Mouse (Mus musculus) ZHBTc4 (cell line): ENCODE data around the gene Slc6a3.

Experiments used
- DNase-seq: peaks from one replicate; pipeline ENCODE4 v3.0.0-alpha.2; 2011; ENCODE audit warnings: low read depth, low spot score

The Slc6a3 gene

DNA sequence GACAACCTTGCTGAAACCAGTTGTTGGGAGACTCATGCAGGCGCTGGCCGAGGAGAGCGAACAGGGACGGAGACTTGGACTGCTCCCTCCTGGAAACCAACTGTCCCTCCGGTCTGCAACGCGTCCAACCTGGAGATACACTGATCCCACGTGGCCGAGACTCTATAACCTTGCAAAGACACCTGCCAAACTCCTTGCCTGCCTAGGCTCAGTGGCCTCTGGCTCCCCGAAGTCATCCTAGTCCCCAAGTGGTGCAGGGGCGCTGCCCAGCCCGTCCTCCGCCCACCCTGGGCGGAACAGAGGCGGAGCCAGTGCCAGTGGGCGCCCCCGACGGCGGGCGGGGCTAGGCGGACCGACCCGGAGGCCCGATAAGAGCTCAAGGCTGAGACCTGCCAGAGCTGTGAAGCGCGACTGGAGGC lies at the start of gene Slc6a3:
Gene Slc6a3, plus strand, starts transcription at position 345 of the 419 bp plus-strand sequence.
- peak; percentile 48 for DNase-seq

- DNase-seq, result peak; percentile 11
Observed at GRCm38 (mm10) chr13:73488105-73488504, 48.4 kb upstream of the Slc6a3 start.

GRCm38 (mm10) chr13:73488707-73489106 lies 47.8 kb upstream of the Slc6a3 start:
- DNase-seq, result peak; percentile 16

DNA sequence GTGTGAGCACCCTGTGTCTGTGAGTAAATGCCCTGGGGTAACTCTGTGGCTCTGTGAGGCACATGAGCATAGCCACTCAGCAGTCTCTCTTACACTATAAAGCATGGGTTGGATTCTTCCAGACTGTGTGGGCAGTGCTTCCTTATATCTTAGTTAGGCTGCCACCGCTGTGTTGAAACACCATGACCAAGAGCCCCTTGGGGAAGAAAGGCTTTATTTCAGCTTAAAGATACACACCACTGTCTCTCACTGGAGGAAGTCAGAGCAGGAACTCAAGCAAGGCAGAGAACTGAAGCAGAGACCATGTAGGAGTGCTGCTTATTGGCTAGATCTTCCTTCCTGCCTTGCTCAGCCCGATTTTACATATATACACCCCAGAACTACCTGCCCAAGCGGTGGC lies 46.6 kb upstream of the Slc6a3 start:
- DNase-seq, result no peak

- no peak for DNase-seq
Observed at GRCm38 (mm10) chr13:73490564-73491170, 45.9 kb upstream of the Slc6a3 start.

DNA sequence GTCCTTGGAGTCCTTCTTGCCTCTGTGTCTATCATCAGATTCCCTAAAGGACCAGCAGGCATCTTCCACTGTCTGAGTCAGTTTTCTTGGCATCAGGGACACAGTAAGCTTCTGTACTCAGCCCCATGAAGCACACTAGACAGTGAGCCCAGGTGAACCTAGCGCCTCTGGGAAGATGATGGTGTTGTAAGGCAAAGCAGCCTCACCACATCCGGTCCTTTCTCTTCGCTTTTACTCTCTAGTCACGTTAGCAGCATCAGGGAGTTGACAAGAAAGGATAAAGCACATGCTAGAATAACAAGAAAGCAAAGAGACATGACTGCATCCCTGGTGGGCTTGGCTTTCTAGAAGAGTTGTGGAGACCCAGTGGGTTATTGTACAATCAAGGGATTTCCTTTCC lies 43.4 kb upstream of the Slc6a3 start:
- DNase-seq, result no peak

- DNase-seq, result peak; percentile 59
Observed at GRCm38 (mm10) chr13:73494528-73494927, 42.0 kb upstream of the Slc6a3 start.

- DNase-seq, result no peak
Observed at GRCm38 (mm10) chr13:73496137-73496536, 40.4 kb upstream of the Slc6a3 start.

- no peak for DNase-seq
Observed at GRCm38 (mm10) chr13:73499893-73500604, 36.5 kb upstream of the Slc6a3 start.

DNA sequence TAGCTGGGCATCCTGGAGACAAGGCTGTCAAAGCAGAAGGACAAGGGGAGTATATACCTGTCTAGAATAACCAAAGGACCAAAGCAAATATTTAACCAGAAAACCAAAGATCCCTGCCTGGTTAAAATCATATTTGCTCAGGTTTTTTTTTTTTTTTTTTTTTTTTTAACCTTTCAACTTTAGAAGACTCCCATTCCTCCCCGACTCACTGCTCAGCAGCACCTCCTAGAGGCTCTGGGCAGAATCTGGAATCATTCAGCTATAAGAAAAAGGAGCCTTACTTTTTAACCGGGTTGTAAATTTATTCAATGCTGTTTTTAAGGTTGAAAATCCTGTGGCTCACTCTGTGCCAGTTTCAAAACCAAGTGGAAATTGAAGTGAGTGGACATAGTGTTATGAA lies 33.8 kb upstream of the Slc6a3 start:
- peak; percentile 50 for DNase-seq

DNA sequence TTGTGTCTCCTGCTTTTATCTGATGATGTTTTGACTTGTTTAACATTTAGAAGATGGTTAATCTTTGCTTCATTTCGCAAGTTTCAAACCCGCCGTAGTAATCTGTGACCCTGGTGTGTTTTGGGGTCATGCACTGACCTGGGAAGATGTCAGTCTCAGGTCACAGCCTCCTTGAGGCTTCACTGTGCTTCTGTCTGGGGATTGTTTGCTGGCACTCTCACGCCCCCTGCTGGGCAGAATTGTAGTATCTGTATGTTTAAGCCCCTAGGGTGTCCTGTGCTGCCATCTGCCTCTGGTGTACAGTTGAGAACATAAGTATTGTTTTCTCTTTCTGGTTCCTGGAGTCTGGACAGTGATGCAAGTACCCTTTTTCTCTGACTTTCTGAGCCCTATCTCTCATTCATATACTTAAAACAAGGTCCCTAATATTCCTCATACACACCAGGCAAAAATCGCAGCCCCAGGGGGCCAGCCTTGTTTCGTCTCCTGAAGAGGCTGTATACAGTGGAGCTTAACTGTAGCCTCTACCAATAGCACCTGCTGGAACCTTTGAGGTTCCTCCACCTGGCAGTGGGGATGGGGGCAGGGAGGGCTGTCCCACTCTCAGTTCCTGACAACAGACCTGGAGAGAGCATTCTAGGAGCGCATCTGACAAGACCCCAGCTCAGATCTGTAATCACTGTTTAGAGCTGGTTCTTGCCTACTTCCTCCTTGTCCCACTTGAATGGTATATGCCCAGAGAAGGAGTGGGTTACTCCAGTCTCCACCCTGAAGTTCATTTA lies 30.7 kb upstream of the Slc6a3 start:
- peak; percentile 85 for DNase-seq

DNA sequence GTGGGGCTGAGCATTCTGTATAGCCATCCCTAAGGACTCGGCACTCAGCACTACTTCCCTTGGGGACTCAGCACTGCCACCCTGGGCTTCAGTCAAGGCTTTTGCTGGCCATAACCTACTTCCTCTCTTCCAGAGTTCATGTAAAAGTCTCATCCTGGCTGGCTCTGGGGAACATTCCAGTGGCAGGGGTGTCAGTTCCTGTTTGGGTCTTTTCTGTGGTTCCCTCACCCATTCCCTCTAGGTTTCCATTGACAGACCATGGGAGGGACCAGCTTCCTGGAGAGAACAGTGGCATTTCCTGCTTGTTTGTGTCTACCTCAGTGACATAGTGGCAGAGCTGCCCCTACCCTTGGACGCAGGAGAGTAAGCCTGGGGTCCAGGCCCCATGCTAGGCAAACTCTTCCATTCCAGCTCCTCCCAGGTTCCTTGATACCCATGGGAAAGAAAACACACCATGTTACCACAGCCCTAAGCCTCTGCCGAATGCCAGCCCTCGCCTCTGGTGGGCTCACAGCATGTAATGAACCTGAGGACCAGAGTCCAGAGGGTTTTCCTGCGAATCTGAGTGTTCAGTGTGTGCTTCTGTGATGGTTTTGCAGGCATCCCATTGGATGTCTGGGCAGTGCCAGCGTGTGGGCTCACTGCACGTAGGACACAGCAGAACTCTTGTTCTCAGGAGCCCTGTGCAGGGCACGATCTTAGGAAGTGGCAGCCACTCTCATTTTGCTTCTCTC lies 27.6 kb upstream of the Slc6a3 start:
- DNase-seq, result no peak

DNA sequence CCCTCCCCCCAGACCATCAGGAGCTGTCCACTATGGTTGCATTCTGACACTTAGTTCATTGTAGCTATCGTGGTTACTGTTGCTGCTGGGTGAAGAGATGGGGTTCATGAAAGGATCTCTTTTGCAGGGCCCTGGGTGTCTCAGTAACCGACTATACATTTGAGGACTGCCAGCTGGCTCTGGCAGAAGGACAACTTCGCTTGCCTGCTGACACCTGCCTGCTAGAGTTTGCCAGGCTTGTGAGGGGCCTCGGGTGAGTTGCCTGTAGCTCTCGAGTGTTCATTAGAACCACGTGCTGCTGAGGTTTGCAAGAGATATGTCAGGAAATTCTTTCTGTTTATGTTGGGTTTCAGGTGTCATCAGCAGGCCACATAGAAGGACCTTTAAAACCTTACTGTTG lies 26.7 kb upstream of the Slc6a3 start:
- DNase-seq, result no peak

DNA sequence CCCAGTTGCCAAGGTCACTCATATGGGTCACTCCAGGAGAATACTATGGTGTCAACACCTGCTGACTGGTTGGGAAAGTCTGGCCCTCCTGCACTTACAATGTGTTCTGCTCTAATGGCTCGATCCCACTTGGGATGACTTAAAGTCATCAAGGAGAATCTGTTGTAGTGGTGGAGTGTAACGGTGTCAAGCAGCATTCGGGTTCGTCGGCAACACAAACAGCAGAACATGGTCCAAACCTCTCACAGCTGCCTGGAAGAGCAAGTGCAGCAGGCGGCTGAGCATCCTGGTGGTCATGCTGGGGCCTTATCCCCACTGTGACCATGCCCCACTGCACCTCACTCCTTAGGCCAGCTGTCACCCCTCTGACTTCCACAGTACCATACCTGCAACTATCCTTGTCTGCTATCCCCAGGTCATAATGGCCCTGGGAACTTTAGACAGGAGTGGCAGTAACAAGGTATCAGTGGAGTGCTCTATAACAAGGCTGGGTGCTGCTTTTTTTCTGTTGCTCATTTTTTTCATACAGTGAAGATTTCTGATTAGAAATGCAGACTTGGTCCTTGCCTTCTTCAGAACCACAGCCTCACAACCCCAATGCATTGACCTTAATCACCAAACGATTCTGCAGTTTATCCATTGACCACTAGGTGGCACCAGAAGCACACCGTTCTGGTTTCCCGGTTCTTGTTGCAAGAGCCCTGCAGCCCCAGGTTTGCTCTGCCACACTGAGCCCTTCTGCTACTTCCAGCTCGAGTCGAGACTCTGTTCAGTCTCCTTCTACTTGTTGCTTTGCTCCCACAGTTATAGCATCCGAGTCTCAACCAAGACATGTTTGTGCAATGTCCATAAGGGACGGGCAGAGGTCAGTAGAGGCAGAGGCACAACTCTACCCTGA lies 23.5 kb upstream of the Slc6a3 start:
- DNase-seq, result peak; percentile 84

GRCm38 (mm10) chr13:73516886-73517285 lies 19.7 kb upstream of the Slc6a3 start:
- peak; percentile 58 for DNase-seq

- DNase-seq, result no peak
Observed at GRCm38 (mm10) chr13:73533716-73534115, 2.8 kb upstream of the Slc6a3 start.

- no peak for DNase-seq
Observed at GRCm38 (mm10) chr13:73535287-73535686, 1.3 kb upstream of the Slc6a3 start.

DNA sequence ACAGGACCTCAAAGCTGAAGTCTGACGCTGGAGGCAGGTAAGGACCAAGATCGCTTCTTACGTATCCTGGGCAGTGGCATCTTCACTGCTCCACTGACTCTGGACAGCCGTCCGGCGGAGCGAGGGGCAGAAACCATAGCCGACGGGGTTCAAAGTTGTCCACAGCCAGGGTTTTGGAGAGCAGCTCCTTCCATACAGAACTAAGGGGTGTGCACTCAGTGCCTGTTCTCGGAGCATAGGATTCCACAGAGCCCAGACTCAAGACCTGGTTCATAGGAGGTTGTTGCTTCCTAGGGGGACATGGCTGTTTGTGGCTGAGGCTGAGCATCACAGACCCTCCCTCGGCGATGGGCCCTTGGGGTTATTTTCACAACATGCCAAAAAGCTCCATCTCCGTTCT lies 277 bp downstream of the Slc6a3 start:
- DNase-seq, result no peak

- no peak for DNase-seq
Observed at GRCm38 (mm10) chr13:73564201-73564600, 27.7 kb downstream of the Slc6a3 start.

GRCm38 (mm10) chr13:73575051-73575450 lies 38.5 kb downstream of the Slc6a3 start:
- DNase-seq, result peak; percentile 59

- no peak for DNase-seq
Observed at GRCm38 (mm10) chr13:73577277-73577676, 40.7 kb downstream of the Slc6a3 start.
